Mouse (Mus musculus) C2C12 (cell line): ENCODE measurements at regions not wholly inside any gene's neighbourhood (a gene's known extent, or its start where the extent isn't known, plus 50 kb on each side); places are given as distances from the start of the nearest gene placed in this dataset.

Source experiments
- H3K27me3 ChIP-seq: one replicate; pipeline ENCODE4 v1.6.1; 2011; ENCODE audit not compliant: control insufficient read depth, insufficient read depth, insufficient read length
- H3K36me3 ChIP-seq: one replicate; pipeline ENCODE4 v1.6.1; 2011; ENCODE audit not compliant: control insufficient read depth, insufficient read depth
- H3K4me3 ChIP-seq: one replicate; pipeline ENCODE4 v1.5.1; 2011; ENCODE audit warnings: mild to moderate bottlenecking, control low read depth; ENCODE audit not compliant: poor library complexity, insufficient read depth, severe bottlenecking
- H3K79me2 ChIP-seq: one replicate; pipeline ENCODE4 v1.6.1; 2011; ENCODE audit not compliant: control insufficient read depth, insufficient read depth
- H3K79me3 ChIP-seq: one replicate; pipeline ENCODE4 v1.6.1; 2011; ENCODE audit warnings: low read depth, control low read depth
- H3ac ChIP-seq: one replicate; pipeline ENCODE3; 2011; ENCODE audit warnings: low read depth; ENCODE audit not compliant: control insufficient read depth, insufficient read length
- CEBPB ChIP-seq: IDR thresholded peaks from one replicate; pipeline ENCODE4 v1.6.1; 2011; ENCODE audit warnings: low read depth, mild to moderate bottlenecking, control low read depth, moderate library complexity
- CTCF ChIP-seq: IDR thresholded peaks from one replicate; pipeline ENCODE4 v1.5.1; 2011; ENCODE audit not compliant: control insufficient read depth, insufficient read depth, insufficient read length
- FOSL1 ChIP-seq: IDR thresholded peaks from one replicate; pipeline ENCODE4 v1.8.0; 2011; ENCODE audit warnings: mild to moderate bottlenecking, low read length; ENCODE audit not compliant: poor library complexity, insufficient read depth, severe bottlenecking
- MAX ChIP-seq: IDR thresholded peaks from one replicate; pipeline ENCODE4 v1.6.1; 2011; ENCODE audit warnings: mild to moderate bottlenecking, control low read depth
- MYOD1 ChIP-seq: IDR thresholded peaks from one replicate; pipeline ENCODE4 v1.6.1; 2011; ENCODE audit warnings: low read depth; ENCODE audit not compliant: control insufficient read depth, insufficient read length
- MYOG ChIP-seq: IDR thresholded peaks from one replicate; pipeline ENCODE4 v1.6.1; 2011; ENCODE audit not compliant: control insufficient read depth, insufficient read length; ENCODE audit errors: extremely low read depth
- USF1 ChIP-seq: IDR thresholded peaks from one replicate; pipeline ENCODE4 v1.6.1; 2011; ENCODE audit warnings: low read depth, mild to moderate bottlenecking, control low read depth, moderate library complexity

DNA sequence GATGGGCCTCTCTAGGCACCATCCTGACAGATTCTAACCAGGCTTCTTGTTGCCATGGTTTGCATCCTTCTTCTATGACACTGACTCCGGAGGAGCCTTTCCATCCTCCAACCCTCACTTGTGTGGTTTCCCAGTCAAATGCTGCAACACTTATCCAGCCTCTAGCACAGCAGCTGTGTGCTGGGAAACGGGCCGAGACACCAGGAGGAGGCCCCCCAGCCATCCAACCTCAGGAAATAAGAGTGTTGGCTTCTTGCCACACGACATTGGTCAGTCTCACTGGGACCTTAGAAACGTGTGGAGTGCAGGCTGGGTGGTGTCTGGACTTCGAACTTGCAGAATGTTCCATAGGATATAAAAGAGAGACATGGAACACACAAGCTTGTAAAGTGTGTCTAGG is 119.9 kb upstream of the Bdnf start:
- TF ChIP-seq USF1 = no peak
- TF ChIP-seq CEBPB = no peak
- no peak for TF ChIP-seq MYOG
- TF ChIP-seq FOSL1 = no peak
- TF ChIP-seq MYOD1 = no peak
- no peak for TF ChIP-seq MAX
- Histone ChIP-seq H3K79me2 (no peaks in the 10 kb centered on the region), H3K4me3 (no peak overlapping the region), H3K36me3 (no peaks in the 10 kb centered on the region), H3K27me3 (no peaks in the 10 kb centered on the region), H3ac (no peak overlapping the region), H3K79me3 (no peaks in the 10 kb centered on the region)

DNA sequence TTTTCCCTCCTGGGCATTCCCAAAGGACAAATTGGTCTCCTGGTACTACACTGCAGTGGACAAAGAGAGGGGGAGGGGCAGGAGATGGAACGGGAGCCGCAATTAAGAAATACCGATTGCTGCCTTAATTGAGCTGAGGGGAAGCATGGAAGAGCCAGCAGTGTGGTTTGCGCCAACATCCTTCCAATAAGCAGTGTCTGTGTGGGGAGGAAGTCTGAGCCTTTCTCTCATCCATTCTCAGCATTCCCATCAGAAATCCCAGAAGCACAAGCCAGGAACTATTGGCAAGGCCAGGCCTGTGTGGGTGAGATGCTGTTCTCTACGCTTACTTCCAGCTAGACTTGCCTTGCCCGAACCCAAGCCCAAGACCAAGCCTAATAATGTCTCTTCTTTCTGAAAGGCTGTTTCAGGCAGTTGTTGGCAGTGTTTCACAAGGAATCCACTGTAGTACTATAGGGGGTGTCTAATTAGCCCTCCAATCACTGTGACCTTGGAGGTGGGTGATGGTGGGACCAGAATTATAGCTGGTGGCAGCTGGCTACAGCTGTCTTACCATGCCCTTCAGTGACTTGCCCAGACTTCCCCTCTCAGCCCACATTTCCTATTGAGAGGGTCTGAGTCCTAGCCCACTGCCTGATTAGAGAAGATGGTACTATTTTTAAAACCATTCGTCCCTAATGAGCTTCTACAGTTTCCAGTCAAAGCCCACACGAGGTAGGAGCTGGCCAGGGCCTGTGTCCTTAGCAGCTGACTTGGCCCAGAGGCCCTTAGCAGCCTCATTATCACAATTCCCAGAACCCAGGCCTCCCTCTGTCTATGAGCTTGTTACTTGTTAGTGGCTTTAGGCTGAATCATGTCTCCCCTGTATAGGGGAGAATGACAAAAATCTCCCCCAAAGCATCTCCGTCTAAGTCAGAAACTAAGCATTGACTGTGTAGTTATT is 115.1 kb upstream of the Bdnf start:
- TF ChIP-seq CEBPB = no peak
- no peak for TF ChIP-seq MAX
- no peak for TF ChIP-seq CTCF
- TF ChIP-seq USF1 = no peak
- no peak for TF ChIP-seq FOSL1
- TF ChIP-seq MYOG = no peak
- TF ChIP-seq MYOD1 = no peak
- no peaks in the 10 kb centered on the region for H3K79me3 ChIP-seq
- H3K27me3 ChIP-seq = no peaks in the 10 kb centered on the region
- H3K4me3 ChIP-seq = no peak overlapping the region
- H3ac ChIP-seq = no peak overlapping the region
- no peaks in the 10 kb centered on the region for H3K36me3 ChIP-seq
- H3K79me2 ChIP-seq = no peaks in the 10 kb centered on the region

DNA sequence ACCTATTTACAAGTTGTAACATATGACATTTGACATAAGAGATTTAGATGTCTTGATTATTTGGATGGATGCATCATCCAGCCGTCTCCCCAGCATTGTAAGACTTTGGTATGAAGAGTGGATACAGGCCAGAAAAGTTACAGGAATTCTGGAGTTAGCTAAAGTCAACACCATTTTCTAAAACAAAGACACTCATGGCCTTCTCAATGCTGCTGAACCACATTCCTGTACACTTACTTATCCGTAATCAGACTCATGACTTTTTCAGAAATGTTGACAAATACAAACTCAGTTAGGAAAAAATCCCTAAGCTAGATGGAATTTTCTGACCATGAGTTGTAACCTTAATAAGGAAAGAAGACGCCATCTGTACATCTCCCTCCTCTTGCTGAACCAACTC is 111.5 kb upstream of the Bdnf start:
- H3K27me3 ChIP-seq = no peaks in the 10 kb centered on the region
- no peak overlapping the region for H3ac ChIP-seq
- no peaks in the 10 kb centered on the region for H3K36me3 ChIP-seq
- H3K79me3 ChIP-seq = no peaks in the 10 kb centered on the region
- no peak overlapping the region for H3K4me3 ChIP-seq
- no peaks in the 10 kb centered on the region for H3K79me2 ChIP-seq
- TF ChIP-seq MYOD1 = no peak

DNA sequence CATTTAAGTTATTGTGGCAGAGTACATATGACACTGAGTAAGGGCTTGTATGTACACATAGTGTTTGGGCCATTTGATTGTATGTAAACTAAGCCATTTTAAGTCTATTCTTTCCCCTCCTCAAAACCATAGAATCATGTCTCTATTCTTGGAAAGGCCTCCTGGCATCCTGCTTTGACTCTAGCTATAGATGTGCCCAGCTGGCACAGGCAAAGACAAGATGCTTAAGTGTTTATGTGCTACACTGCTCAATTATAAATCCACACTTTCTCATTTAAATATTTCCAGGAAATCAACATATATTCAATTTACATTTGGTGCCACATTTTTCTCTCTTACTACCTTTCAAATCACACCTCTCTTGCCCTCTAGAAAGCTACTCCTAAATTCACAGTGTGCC is 97.6 kb upstream of the Bdnf start:
- Histone ChIP-seq H3K27me3 (no peaks in the 10 kb centered on the region), H3K36me3 (no peaks in the 10 kb centered on the region)
- no peak for TF ChIP-seq MYOD1
- no peak for TF ChIP-seq CEBPB
- no peak for TF ChIP-seq MYOG
- TF ChIP-seq USF1 = no peak
- TF ChIP-seq FOSL1 = no peak
- TF ChIP-seq MAX = no peak
- TF ChIP-seq CTCF = no peak

DNA sequence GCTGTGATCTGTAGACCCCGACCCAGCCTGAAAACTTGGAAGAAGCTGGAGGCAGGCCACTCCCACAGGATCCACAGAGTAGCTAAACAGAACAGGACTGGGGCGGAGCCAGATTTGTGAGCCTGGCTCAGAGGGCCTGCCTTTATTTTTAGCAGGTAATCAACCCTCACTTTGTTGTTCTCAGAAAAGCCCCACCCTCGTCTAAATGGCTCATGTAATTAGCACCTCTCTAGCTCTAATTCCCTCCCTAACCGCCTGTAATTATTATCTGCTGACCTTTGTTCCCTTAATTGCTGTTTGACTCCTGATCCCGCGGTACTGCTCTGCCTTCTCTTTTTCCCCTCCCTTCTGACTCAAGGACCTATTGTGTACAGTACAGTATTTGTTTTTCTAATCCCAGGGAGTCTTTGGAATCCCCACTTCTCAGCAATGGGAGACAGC is 95.6 kb upstream of the Bdnf start:
- H3K27me3 ChIP-seq = no peaks in the 10 kb centered on the region
- no peaks in the 10 kb centered on the region for H3K36me3 ChIP-seq
- TF ChIP-seq FOSL1 = no peak
- no peak for TF ChIP-seq MAX
- no peak for TF ChIP-seq MYOD1
- TF ChIP-seq CTCF = no peak
- no peak for TF ChIP-seq CEBPB
- no peak for TF ChIP-seq MYOG
- TF ChIP-seq USF1 = no peak
- H3K4me3 ChIP-seq = no peak overlapping the region
- no peaks in the 10 kb centered on the region for H3K79me3 ChIP-seq
- no peaks in the 10 kb centered on the region for H3K79me2 ChIP-seq
- no peak overlapping the region for H3ac ChIP-seq

More for the DNA sequence above, 97.6 kb upstream of the Bdnf start:
- Histone ChIP-seq H3ac (no peak overlapping the region), H3K79me2 (no peaks in the 10 kb centered on the region), H3K79me3 (no peaks in the 10 kb centered on the region), H3K4me3 (no peak overlapping the region)
